Mouse (Mus musculus) hindbrain, embryonic 16.5 days (tissue): ENCODE results near the gene Tnfaip8l1. TPM values are rescaled to one million over a fixed set of nuclear protein-coding genes. Genes with fewer than 3 reads are reported as not detected.

ENCODE experiments used
- ATAC-seq: fragments of 200-750 bp; cut with Nextera tagmentation; 2 replicates; pipeline ENCODE4 v1.8.0; 2017; ENCODE audit warnings: moderate TSS enrichment, moderate library complexity
- H3K27ac ChIP-seq: fragments of 300-500 bp; sonication (generic); 2 replicates; pipeline ENCODE4 v1.5.1; 2014; ENCODE audit warnings: low read depth, mild to moderate bottlenecking, control low read depth, low read length, moderate library complexity
- H3K27me3 ChIP-seq: fragments of 300-500 bp; sonication (generic); replicated peaks from 2 replicates; pipeline ENCODE4 v1.6.1; 2014; ENCODE audit warnings: low read length; ENCODE audit not compliant: control insufficient read depth, insufficient read depth
- H3K36me3 ChIP-seq: fragments of 300-500 bp; sonication (generic); 2 replicates; pipeline ENCODE4 v1.6.1; 2014; ENCODE audit warnings: mild to moderate bottlenecking, low read length, moderate library complexity, mixed read lengths; ENCODE audit not compliant: control insufficient read depth, insufficient read depth
- H3K4me1 ChIP-seq: fragments of 300-500 bp; sonication (generic); 2 replicates; pipeline ENCODE4 v1.6.1; 2014; ENCODE audit warnings: low read depth, low read length; ENCODE audit not compliant: control insufficient read depth, insufficient read depth
- H3K4me2 ChIP-seq: fragments of 300-500 bp; sonication (generic); 2 replicates; pipeline ENCODE4 v1.6.1; 2014; ENCODE audit warnings: mild to moderate bottlenecking, low read length, control low read depth, moderate library complexity
- H3K4me3 ChIP-seq: fragments of 300-500 bp; sonication (generic); 2 replicates; pipeline ENCODE4 v1.5.1; 2014; ENCODE audit warnings: mild to moderate bottlenecking, low read length, control low read depth, moderate library complexity
- H3K9ac ChIP-seq: fragments of 300-500 bp; sonication (generic); 2 replicates; pipeline ENCODE4 v1.6.1; 2014; ENCODE audit warnings: low read depth, mild to moderate bottlenecking, control low read depth, low read length, moderate library complexity
- H3K9me3 ChIP-seq: fragments of 300-500 bp; sonication (generic); 2 replicates; pipeline ENCODE4 v1.6.1; 2014; ENCODE audit warnings: mild to moderate bottlenecking, low read length, moderate library complexity; ENCODE audit not compliant: control insufficient read depth
- WGBS: fragments of 180-500 bp; shearing (Covaris S2); extraction: QIAGEN DNeasy Blood & Tissue Kit; methylation state at CpG from one replicate; pipeline ENCODE4 v1.1.7; 2014; 5-methylcytosine and 5-hydroxymethylcytosine counted together
- polyA plus RNA-seq: library from polyadenylated mRNA; unstranded; fragments of >200 nt; fragmentation: Nextera tagmentation; extraction: Ambion mirVana; gene quantifications from 2 replicates; pipeline ENCODE4 v1.2.1, GENCODE M21; 2015

Gene Tnfaip8l1
- polyA plus RNA-seq, 1 experiment from 2014 or later, result 9.1 TPM

DNA sequence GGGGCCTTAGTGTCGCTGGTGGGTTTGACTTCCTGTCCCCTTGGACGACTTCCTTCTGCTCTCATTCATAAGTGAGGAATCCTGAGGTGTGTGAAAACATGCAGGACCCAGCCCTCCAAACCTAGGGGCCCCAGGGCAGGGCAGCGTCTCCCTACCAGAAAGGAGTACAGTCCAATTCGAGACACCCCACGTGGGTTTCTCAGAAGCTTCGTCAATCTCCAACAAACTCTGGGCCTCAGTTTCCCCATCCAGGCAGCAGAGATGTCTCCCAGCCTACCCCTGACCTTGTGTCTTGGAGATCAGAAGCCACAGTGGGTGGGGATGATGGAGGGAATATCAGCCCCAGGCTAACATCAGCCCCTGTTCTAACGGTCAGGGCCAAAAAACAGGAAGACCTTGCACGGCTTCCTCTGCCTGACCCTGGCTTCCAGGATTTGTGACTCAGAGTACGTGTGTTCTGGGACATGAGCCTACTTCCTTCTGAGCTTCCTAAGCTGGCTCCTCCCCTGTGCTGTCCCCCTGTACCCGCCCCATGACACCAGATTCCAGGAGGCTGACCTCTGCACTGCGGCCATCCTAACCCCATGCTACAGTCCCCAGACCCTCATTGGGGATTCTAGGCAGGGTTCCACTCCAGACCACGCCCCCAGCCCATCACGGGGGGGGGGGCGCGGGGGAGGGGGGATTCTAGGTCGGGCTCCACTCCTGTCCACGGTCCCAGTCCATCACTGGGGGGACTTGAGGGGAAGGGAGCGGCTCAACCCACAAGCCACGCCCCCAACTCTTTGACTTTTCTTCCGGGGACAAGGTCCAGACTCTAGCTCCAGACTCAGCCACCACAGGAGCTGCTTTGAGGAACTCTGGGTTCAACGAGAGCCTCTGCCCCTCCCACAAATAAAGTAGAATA, 28.6 kb upstream of the Tnfaip8l1 start:
- Histone ChIP-seq H3K9ac (no peak overlapping the region; the same call in 1 of the 2 replicates), H3K4me3 (no peak overlapping the region), H3K4me1 (peaks cover 22% of the 10 kb centered on the region), H3K4me2 (peak overlapping the region; percentile 47), H3K9me3 (no peaks in the 10 kb centered on the region), H3K36me3 (peaks cover 12% of the 10 kb centered on the region), H3K27ac (peak overlapping the region; percentile 68), H3K27me3 (no peaks in the 10 kb centered on the region)
- ATAC-seq, result peak; percentile 28; the same call in 1 of the 2 replicates
- WGBS, result 27% methylated on average over 17 of the region's 21 CpGs

DNA sequence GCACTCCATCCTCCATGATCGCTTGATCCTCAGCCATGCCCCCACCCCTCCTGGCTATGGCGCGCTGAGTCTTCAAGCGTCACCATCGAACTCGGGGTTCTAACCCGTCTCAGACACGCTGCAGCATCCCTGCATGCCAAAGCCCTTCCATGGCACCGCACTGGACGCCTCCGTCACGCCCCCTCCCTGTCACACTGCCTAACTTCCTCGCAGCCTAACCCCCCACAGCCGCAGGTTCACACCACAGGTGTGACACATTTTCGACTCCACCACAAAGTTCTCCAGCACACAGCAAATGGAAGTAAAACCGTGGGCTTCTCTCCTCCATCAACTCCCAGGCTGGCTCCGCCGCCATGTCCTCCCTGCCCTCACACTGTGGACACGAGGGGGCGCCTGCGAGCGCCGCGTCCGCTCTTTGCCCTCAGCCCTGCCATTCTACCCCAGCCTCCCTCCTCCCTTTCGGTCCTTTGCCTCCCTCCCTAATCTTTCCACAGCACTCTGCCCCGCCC, 27.8 kb upstream of the Tnfaip8l1 start:
- Histone ChIP-seq H3K9ac (no peak overlapping the region), H3K4me3 (peak overlapping the region; percentile 7; the same call in 1 of the 2 replicates), H3K9me3 (no peaks in the 10 kb centered on the region), H3K27ac (no peak overlapping the region), H3K4me1 (peaks cover 27% of the 10 kb centered on the region), H3K36me3 (peaks cover 7% of the 10 kb centered on the region), H3K4me2 (peak overlapping the region; percentile 47), H3K27me3 (no peaks in the 10 kb centered on the region)
- 0 out of 2 replicates have a peak, but pooled peaks have one; percentile 0 for ATAC-seq
- WGBS, result 2% methylated on average over 27 of the region's 27 CpGs

DNA sequence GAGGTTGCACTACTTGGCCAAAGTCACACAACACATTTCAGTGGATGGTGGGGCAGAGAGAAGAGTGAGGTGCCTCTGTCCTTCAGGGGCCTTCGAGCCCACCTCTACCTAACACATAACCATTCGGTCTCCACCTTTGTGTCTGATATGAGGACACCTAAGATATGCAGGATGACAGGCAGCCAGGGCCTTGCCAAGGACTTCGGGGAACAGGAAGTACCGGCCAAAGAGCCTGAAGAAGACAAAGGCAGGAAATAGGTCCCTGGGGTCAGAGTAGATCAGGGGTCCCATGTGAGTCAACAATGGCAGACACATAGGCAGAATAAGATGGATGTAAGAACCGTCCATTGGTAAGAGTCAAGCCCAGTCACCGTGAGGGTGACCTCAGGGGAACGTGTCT, 25.7 kb upstream of the Tnfaip8l1 start:
- Histone ChIP-seq H3K36me3 (no peaks in the 10 kb centered on the region), H3K9me3 (no peaks in the 10 kb centered on the region), H3K9ac (no peak overlapping the region), H3K4me2 (no peak overlapping the region), H3K27ac (no peak overlapping the region), H3K4me1 (peaks cover 32% of the 10 kb centered on the region), H3K4me3 (no peak overlapping the region), H3K27me3 (no peaks in the 10 kb centered on the region)
- ATAC-seq, result no peak
- WGBS, result 82% methylated on average over 7 of the region's 7 CpGs

- WGBS, result 19% methylated on average over 24 of the region's 25 CpGs
- peak overlapping the region; percentile 90 for H3K9ac ChIP-seq
- H3K4me2 ChIP-seq, result peak overlapping the region; percentile 82
- H3K36me3 ChIP-seq, result no peaks in the 10 kb centered on the region
- no peak overlapping the region for H3K27ac ChIP-seq
- peaks cover 41% of the 10 kb centered on the region for H3K4me1 ChIP-seq
- no peaks in the 10 kb centered on the region for H3K27me3 ChIP-seq
- no peaks in the 10 kb centered on the region for H3K9me3 ChIP-seq
- no peak for ATAC-seq
- peak overlapping the region; percentile 94 for H3K4me3 ChIP-seq
These were observed 24.3 kb upstream of the Tnfaip8l1 start for GRCm38 (mm10) chr17:56137839-56138613.

DNA sequence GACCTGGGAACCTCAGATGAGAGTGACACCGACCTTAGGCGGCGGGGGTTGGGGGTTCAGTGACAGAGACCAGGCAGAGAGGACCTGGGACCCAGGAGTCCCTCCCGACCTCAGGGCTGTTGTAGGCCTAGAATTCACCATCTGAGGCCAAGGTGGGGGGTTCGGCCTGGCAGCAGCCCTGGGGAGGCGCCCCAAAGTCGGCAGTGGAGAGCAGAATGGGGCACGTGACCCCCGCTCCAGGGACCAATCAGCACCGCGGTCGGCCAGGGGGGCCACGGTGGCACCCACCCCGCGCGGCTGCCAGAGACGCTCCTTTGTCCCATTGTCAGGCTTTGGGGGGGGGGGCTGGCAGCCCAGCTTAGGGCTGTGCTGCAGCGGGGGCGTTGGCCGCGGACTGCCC, 22.9 kb upstream of the Tnfaip8l1 start:
- Histone ChIP-seq H3K27ac (peak overlapping the region; percentile 83), H3K4me2 (peak overlapping the region; percentile 82), H3K4me1 (peaks cover 37% of the 10 kb centered on the region), H3K9ac (peak overlapping the region; percentile 90), H3K27me3 (no peaks in the 10 kb centered on the region), H3K4me3 (peak overlapping the region; percentile 94), H3K36me3 (no peaks in the 10 kb centered on the region), H3K9me3 (no peaks in the 10 kb centered on the region)
- 9% methylated on average over 13 of the region's 21 CpGs for WGBS
- ATAC-seq, result peak; percentile 22

GRCm38 (mm10) chr17:56139858-56140595, 22.2 kb upstream of the Tnfaip8l1 start, which contains the start of gene Sema6b:
Gene Sema6b (minus strand): TSS chr17:56140343.
- Histone ChIP-seq H3K36me3 (no peaks in the 10 kb centered on the region), H3K4me2 (peak within 1 kb of the TSS; percentile 82), H3K27me3 (no peaks in the 10 kb centered on the region), H3K9me3 (no peaks in the 10 kb centered on the region), H3K4me3 (peak within 1 kb of the TSS; percentile 94), H3K9ac (peak within 1 kb of the TSS; percentile 90), H3K27ac (peak within 1 kb of the TSS; percentile 83), H3K4me1 (peaks cover 33% of the 10 kb centered on the region)
- under 1% methylated on average over 65 of the region's 79 CpGs for WGBS
- peak; percentile 40 for ATAC-seq

DNA sequence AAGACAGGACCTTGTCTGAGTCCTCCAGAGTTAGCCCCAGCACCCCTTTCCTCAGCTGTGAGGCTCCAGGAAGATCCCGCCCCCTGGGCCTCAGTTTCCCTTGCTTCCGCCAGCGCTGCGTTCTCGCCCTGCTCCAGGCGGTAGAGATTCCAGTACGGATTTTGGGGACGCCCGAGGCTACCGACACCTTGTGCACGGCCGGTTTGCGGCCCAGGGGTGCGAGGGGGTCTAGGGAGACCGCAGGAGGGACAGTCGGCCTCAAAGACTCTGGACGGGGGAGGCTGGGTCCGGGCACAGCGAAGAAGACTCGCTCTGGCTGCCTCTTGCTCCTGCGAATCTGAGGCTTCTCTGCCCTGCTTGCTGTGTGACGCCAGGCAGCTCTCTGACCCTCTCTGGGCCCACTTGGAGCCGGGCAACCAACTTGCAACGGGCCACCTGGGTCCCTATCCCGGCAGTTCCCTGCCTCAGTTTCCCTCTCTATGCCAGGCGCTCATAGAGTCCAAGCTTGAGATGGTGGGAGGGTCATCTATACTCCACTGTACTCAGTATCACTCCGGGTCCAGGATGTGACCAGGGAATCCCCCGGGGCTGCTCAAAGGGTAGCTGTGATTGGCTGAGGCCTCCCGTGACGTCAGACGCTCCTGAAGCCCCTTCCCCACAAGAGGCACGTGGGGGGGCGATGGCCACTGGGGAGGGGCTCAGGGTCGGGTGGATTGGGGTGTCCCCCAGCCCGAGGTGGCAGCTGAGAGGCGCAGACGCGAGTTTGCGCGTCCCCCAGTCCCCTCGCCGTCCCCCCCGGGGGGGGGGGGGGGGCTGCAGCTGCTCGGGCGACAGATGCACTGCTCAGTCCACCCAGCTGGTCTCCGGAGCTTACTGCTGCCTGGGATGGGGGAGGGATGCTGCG, 20.3 kb upstream of the Tnfaip8l1 start:
- Histone ChIP-seq H3K4me2 (peak overlapping the region; percentile 59), H3K27ac (peak overlapping the region; percentile 6; the same call in 1 of the 2 replicates), H3K4me3 (peak overlapping the region; percentile 45), H3K4me1 (peaks cover 33% of the 10 kb centered on the region), H3K9me3 (no peaks in the 10 kb centered on the region), H3K27me3 (no peaks in the 10 kb centered on the region), H3K36me3 (no peaks in the 10 kb centered on the region), H3K9ac (peak overlapping the region; percentile 63)
- ATAC-seq, result peak; percentile 47
- WGBS, result under 1% methylated on average over 36 of the region's 47 CpGs

DNA sequence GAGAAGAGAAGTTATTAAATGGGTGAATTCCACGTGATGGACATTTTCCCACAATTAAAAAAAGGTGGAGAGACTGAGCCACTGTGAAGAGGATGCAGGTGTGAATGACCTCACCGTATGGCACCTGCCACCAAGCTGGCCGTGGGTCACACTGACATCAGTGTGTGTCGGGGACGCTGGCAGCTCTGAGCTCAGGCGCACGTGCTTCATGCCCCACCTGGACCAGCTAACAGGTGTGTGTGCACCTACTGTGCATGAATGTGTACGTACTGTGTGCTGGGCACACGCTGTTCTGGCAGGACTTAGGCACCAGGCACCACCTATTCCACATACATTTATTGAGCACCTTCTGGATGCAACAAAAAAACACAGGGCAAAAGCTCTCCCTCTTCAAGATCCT, 17.7 kb upstream of the Tnfaip8l1 start:
- WGBS, result 73% methylated on average over 9 of the region's 9 CpGs

More for the DNA sequence above, 17.7 kb upstream of the Tnfaip8l1 start:
- H3K4me3 ChIP-seq, result no peak overlapping the region
- H3K4me2 ChIP-seq, result no peak overlapping the region
- peaks cover 21% of the 10 kb centered on the region for H3K4me1 ChIP-seq
- 0 out of 2 replicates have a peak, but pooled peaks cover 2% of the 10 kb centered on the region for H3K27me3 ChIP-seq
- no peak for ATAC-seq
- no peaks in the 10 kb centered on the region for H3K9me3 ChIP-seq
- H3K36me3 ChIP-seq, result no peaks in the 10 kb centered on the region
- no peak overlapping the region for H3K9ac ChIP-seq
- no peak overlapping the region for H3K27ac ChIP-seq
